Mouse (Mus musculus): ENCODE measurements around the gene Mad2l2.

DNA sequence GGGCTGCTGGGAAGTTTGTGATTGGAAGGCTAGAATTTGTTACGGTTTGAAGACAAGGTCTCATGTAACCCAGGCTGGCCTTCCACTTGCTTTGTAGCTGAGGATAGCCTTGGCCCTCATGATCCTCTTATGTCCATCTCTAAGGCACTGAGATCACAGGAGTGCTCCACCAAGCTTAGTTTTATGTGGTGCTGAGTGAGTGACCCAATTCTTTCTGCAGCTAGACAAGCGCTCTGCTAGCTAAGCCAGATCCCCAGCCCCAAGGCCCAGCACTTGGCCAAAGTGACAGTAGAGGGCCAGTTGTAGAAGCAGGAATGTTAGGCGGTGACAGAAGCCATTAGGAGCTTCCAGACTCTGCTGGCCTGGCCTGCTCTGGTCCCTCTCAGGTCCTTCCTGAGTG, 26.0 kb upstream of the Mad2l2 start:
- TF ChIP-seq POLR2A (IDR thresholded peaks at IDR 0.05; ENCODE audit: control insufficient read depth, low read depth, low read length) (no peak), CTCF (IDR thresholded peaks at IDR 0.05; ENCODE audit: control insufficient read depth, insufficient read depth, insufficient replicate concordance, low read depth, low read length) (no peak)

Measured in testis, adult 2 months (tissue).